Mouse (Mus musculus) olfactory bulb, adult 2 months (tissue): Measurements from ENCODE around the gene Rpl14. TPM values are rescaled to one million over a fixed set of nuclear protein-coding genes. Genes with fewer than 3 reads are reported as not detected.
A peak's percentile ranks its signal among the peaks of the same experiment; 100 is the strongest.

Source experiments
- H3K27ac ChIP-seq: fragments of 200-500 bp; 2 replicates; pipeline ENCODE4 v1.5.1; 2012; ENCODE audit warnings: low read depth, low read length; ENCODE audit not compliant: insufficient read depth
- H3K4me1 ChIP-seq: fragments of 200-500 bp; 2 replicates; pipeline ENCODE4 v1.6.1; 2012; ENCODE audit warnings: low read length; ENCODE audit not compliant: control insufficient read depth, insufficient read depth
- H3K4me3 ChIP-seq: fragments of 200-500 bp; 2 replicates; pipeline ENCODE4 v1.5.1; 2012; ENCODE audit warnings: mild to moderate bottlenecking, low read depth, low read length, moderate library complexity; ENCODE audit not compliant: insufficient read depth
- CTCF ChIP-seq: fragments of 200-500 bp; IDR thresholded peaks from 2 replicates; pipeline ENCODE4 v1.5.1; 2012; ENCODE audit warnings: low read depth, mild to moderate bottlenecking, low read length, moderate library complexity; ENCODE audit not compliant: insufficient read depth
- POLR2A ChIP-seq: fragments of 200-500 bp; IDR thresholded peaks from 2 replicates; pipeline ENCODE4 v1.6.1; 2012; ENCODE audit warnings: mild to moderate bottlenecking, low read depth, low read length, moderate library complexity; ENCODE audit not compliant: insufficient read depth
- WGBS: fragments of 180-500 bp; shearing (Covaris S2); methylation state at CpG from one replicate; pipeline ENCODE4 v1.1.7; 2018; 5-methylcytosine and 5-hydroxymethylcytosine counted together
- polyA plus RNA-seq: library from polyadenylated mRNA; stranded (reverse); fragments of >200 nt; gene quantifications from 2 replicates; pipeline ENCODE4 v1.2.4, GENCODE M21; 2012; ENCODE audit warnings: low replicate concordance; ENCODE audit not compliant: missing spikeins, insufficient read depth, insufficient read length

Rpl14 gene
- polyA plus RNA-seq, 1 experiment = not detected

GRCm38 (mm10) chr9:120601488-120602171 is 30.4 kb downstream of the Rpl14 start:
- 21% methylated on average over 17 of the region's 17 CpGs for WGBS
- peak; percentile 92 for TF ChIP-seq CTCF
- no peak for TF ChIP-seq POLR2A
- Histone ChIP-seq H3K4me1 (peaks cover 9% of the 10 kb centered on the region), H3K4me3 (no peak overlapping the region), H3K27ac (no peak overlapping the region)

DNA sequence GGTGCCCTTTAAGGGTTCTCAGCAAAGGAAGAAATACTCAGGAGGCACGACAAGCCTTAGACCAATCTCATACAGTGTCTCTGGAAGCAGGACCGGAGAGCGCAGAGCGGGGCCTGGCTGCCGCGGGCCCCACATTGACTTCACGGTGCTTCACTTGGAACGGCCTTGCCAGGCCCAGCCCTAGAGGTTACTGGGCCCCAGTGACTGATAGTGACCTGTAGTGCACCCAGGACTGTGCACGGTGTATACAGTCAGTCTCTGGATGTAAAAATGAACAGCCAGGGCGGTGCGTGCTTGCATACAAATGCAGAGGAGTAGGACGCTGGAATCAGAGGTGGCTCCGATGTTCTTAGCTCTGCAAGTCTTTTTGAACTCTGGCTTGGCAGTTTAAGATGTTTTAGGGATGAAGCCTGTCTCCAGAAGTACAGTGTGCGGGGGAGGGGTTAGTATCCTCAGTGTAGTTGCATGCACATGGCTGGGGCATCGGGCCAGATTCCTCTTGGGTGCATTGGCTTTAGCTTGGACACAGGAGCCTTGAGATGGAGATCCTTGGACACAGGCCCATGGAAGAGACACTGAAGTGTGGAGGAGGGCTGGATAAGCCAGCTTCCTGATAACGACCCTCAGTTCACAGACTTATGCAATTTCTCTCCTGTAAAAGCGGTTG is 31.1 kb downstream of the Rpl14 start:
- TF ChIP-seq CTCF (no peak), POLR2A (no peak)
- Histone ChIP-seq H3K4me1 (peaks cover 9% of the 10 kb centered on the region), H3K4me3 (no peak overlapping the region), H3K27ac (no peak overlapping the region)
- WGBS = 54% methylated on average over 17 of the region's 17 CpGs

DNA sequence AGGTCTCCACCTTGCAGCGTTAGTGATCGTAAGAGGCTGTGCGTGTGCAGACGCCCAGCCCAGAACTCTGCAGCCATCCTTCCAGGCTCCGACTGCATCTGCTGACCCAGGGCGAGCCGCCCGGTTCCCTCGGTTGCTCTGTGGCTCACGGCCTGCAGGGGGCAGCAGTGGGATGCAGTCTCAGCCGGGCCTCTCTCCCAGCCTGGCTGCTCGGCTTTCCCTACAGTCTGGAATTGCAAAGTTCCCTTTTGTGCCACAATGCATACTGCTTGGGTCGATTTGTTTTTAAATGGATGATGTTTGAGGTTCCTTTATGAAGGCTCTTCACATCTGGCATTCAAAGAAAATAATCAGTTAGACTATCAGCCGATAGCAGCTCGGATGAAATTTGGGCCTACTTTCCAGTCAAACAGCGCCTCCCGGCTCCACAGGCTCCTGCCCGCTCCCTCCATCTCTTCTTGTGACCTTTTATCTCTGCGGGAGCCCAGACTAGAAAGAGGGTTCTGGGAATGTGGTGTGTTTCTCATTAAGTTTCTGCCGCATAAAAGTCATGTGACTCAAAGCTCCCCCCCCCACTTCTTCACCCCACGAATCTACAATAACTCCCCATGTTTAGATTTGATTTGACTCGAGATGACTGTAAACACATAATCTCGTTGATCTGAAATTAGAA is 31.7 kb downstream of the Rpl14 start:
- peak; percentile 87 for TF ChIP-seq CTCF
- no peak for TF ChIP-seq POLR2A
- H3K27ac ChIP-seq = no peak overlapping the region
- peaks cover 9% of the 10 kb centered on the region for H3K4me1 ChIP-seq
- WGBS = 7% methylated on average over 23 of the region's 23 CpGs
- H3K4me3 ChIP-seq = no peak overlapping the region

GRCm38 (mm10) chr9:120603512-120603908 is 32.3 kb downstream of the Rpl14 start:
- TF ChIP-seq POLR2A (no peak), CTCF (no peak)
- H3K4me3 ChIP-seq = no peak overlapping the region
- H3K4me1 ChIP-seq = peaks cover 9% of the 10 kb centered on the region
- no peak overlapping the region for H3K27ac ChIP-seq
- 40% methylated on average over 10 of the region's 10 CpGs for WGBS

GRCm38 (mm10) chr9:120603956-120604355 is 32.7 kb downstream of the Rpl14 start:
- 82% methylated on average over 12 of the region's 12 CpGs for WGBS
- no peak overlapping the region for H3K27ac ChIP-seq

GRCm38 (mm10) chr9:120611055-120611454 is 39.8 kb downstream of the Rpl14 start:
- H3K4me3 ChIP-seq = no peak overlapping the region
- TF ChIP-seq POLR2A (no peak), CTCF (no peak)
- H3K27ac ChIP-seq = no peak overlapping the region
- no peaks in the 10 kb centered on the region for H3K4me1 ChIP-seq

More at GRCm38 (mm10) chr9:120603956-120604355, 32.7 kb downstream of the Rpl14 start:
- Histone ChIP-seq H3K4me1 (peaks cover 9% of the 10 kb centered on the region), H3K4me3 (no peak overlapping the region)
- no peak for TF ChIP-seq CTCF
- no peak for TF ChIP-seq POLR2A

- no peaks in the 10 kb centered on the region for H3K4me1 ChIP-seq
- no peak overlapping the region for H3K27ac ChIP-seq
- no peak overlapping the region for H3K4me3 ChIP-seq
- TF ChIP-seq POLR2A (no peak), CTCF (no peak)
- WGBS = 94% methylated on average over 6 of the region's 6 CpGs
Measured at GRCm38 (mm10) chr9:120614059-120614458, 42.8 kb downstream of the Rpl14 start.

- TF ChIP-seq POLR2A = no peak
- no peak for TF ChIP-seq CTCF
- no peak overlapping the region for H3K4me3 ChIP-seq
- peaks cover 13% of the 10 kb centered on the region for H3K4me1 ChIP-seq
- no peak overlapping the region for H3K27ac ChIP-seq
- 95% methylated on average over 6 of the region's 6 CpGs for WGBS
Measured at GRCm38 (mm10) chr9:120618101-120618500, 46.9 kb downstream of the Rpl14 start.

GRCm38 (mm10) chr9:120619347-120619708 is 48.1 kb downstream of the Rpl14 start:
- 38% methylated on average over 10 of the region's 10 CpGs for WGBS
- TF ChIP-seq CTCF = no peak
- TF ChIP-seq POLR2A = no peak
- H3K4me1 ChIP-seq = peaks cover 13% of the 10 kb centered on the region
- H3K4me3 ChIP-seq = peak overlapping the region; percentile 27
- H3K27ac ChIP-seq = no peak overlapping the region
